Mouse (Mus musculus): ENCODE measurements at regions not wholly inside any gene's neighbourhood (a gene's known extent, or its start where the extent isn't known, plus 50 kb on each side); places are given as distances from the start of the nearest gene placed in this dataset.

- DNase-seq, result no peak
These were observed 196.7 kb upstream of the Id2 start for GRCm38 (mm10) chr12:25293470-25294178.

GRCm38 (mm10) chr12:25289381-25289780, 192.4 kb upstream of the Id2 start:
- no peak for DNase-seq

- DNase-seq, result no peak
These were observed 186.9 kb upstream of the Id2 start for GRCm38 (mm10) chr12:25283808-25284207.

GRCm38 (mm10) chr12:25281438-25281837, 184.5 kb upstream of the Id2 start:
- no peak for DNase-seq

GRCm38 (mm10) chr12:25273631-25274305, 176.8 kb upstream of the Id2 start:
- DNase-seq, result no peak

- DNase-seq, result no peak
These were observed 175.8 kb upstream of the Id2 start for GRCm38 (mm10) chr12:25272752-25273125.

GRCm38 (mm10) chr12:25272114-25272751, 175.3 kb upstream of the Id2 start:
- no peak for DNase-seq

- DNase-seq, result no peak
These were observed 172.9 kb upstream of the Id2 start for GRCm38 (mm10) chr12:25269878-25270277.

GRCm38 (mm10) chr12:25268871-25269850, 172.2 kb upstream of the Id2 start:
- no peak for DNase-seq

- no peak for DNase-seq
These were observed 171.4 kb upstream of the Id2 start for GRCm38 (mm10) chr12:25268323-25268722.

GRCm38 (mm10) chr12:25267572-25268115, 170.7 kb upstream of the Id2 start:
- no peak for DNase-seq

- DNase-seq, result no peak
These were observed 170.0 kb upstream of the Id2 start for GRCm38 (mm10) chr12:25266701-25267571.

GRCm38 (mm10) chr12:25265560-25266525, 168.9 kb upstream of the Id2 start:
- DNase-seq, result no peak

- no peak for DNase-seq
These were observed 168.1 kb upstream of the Id2 start for GRCm38 (mm10) chr12:25265066-25265465.

- DNase-seq, result no peak
These were observed 167.5 kb upstream of the Id2 start for GRCm38 (mm10) chr12:25264408-25264807.

GRCm38 (mm10) chr12:25262461-25262860, 165.5 kb upstream of the Id2 start:
- no peak for DNase-seq

GRCm38 (mm10) chr12:25259123-25259522, 162.2 kb upstream of the Id2 start:
- DNase-seq, result no peak

GRCm38 (mm10) chr12:25256268-25256667, 159.3 kb upstream of the Id2 start:
- no peak for DNase-seq

GRCm38 (mm10) chr12:25254716-25255115, 157.8 kb upstream of the Id2 start:
- no peak for DNase-seq

Data from gastrocnemius, postnatal 10 days (tissue).